Mouse (Mus musculus) T-helper 1 cell (primary cell): ENCODE results near the gene Chmp6.

Experiments used
- in situ Hi-C: fragments of 300-600 bp; cut with MboI, MseI; formaldehyde crosslinking; loops from one replicate; pipeline ENCODE4 v1.15.1; 2025; ENCODE audit warnings: high pct_unique_total_duplicates

Gene Chmp6

GRCm38 (mm10) chr11:119935457-119935856 is 22.2 kb downstream of the Chmp6 start:
- in situ Hi-C loops, result no loop called here

- in situ Hi-C loops, result no loop called here
These were observed 23.2 kb downstream of the Chmp6 start for GRCm38 (mm10) chr11:119936456-119936855.

DNA sequence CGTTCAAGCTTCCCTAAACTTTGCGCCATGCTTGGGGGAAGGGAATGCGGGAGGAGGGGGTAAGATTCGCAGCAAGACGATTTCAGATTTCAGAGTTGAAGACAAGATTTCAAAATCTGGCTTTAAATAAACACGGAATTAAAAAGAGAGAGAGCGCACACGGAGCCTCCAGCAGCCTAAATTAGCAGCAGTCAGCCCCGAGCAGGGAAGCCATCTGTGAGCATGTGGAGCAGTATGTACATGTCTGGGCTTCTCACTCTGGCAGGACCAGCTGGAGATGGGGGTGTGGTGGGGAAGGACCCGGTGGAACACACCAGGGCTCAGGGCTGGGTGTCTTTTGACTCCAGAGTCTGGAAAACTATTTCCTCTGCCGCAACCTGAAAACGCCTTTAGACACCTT is 24.0 kb downstream of the Chmp6 start:
- in situ Hi-C loops, result no loop called here

DNA sequence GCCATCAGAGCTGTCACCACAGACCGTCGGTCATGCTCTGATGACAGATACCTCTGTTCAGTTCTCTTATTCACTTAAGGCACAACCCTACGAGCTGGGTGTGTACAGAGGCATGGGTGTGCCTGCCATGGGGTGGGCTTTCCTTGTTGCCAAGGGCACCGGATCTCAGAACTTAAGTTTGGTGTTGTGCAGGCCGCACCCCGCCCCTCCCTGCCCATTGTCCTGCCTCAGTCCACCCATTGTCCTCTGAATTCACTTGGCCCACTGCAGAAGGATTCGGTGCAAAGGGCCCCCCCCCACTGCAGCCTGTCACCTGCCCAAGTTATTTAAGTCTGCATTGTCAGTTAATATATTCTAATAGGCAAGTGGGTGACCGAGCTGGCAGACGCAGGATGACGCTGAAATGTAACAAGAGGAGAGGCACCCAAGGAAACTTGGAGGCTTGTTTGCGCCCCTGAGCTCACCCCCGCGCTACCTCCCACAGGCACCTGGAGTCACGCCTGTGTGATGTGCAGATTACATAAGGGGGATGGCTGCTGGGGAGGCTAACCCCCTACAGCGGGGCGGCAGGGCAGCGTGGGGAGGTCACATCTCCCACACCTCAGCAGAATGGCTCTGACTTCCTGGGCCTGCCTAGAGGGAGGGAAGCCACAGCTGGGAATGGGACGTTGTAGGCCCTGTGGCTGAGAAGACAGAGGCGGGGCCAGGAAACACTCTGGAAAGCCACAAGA is 24.7 kb downstream of the Chmp6 start:
- in situ Hi-C loops, result no loop called here

DNA sequence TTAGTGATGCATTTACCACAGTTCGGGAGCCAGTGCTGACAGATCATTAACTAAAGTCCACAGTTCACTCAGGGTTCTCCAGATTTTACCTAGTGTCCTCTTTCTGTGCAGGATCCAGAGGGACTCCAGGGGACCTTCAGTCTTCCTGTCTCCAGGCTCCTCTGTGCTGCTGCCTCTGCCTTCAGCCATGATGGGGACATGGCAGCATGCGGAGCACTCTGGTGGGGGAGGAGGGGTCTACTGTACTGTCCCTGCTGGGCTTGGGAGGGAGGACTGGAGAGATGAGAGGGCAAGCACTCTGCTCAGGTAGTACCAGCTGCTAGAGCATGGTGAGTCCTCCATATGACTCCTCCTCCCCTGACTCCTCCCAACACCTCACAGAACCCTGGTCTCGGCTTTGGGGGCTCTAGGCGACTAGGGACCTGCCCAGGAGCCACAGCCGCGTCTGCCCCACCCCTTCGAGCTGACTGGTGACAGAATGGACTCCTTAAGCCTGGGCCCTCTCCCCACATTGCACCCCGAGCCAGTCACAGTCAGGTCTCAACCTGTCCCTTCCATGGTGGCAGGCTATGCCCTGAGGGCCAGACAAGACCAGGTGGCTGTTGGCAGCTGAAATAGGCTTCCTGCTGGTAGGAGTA is 26.0 kb downstream of the Chmp6 start:
- in situ Hi-C loops, result no loop called here

GRCm38 (mm10) chr11:119939711-119940106 is 26.5 kb downstream of the Chmp6 start:
- in situ Hi-C loops, result no loop called here

- in situ Hi-C loops, result no loop called here
These were observed 26.9 kb downstream of the Chmp6 start for GRCm38 (mm10) chr11:119940142-119940541.

DNA sequence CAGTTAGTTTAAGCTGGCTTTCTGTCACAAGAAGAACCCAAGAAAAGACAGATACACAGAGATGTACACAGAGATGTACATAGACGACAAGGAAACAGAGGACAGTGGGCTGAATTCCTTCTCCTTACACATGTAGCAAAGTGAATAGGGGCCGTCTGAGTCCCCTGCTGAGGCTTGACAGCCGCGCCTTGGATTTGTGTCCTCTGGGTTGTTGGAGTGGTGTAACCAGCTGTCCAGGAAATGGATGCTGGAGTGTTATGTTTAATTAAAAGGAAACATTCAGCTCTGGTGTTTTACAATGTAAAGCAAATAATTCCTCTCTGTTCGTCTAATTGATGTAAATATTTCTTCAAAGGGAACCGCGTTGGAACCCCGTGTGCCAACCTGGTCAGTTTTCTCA is 28.6 kb downstream of the Chmp6 start:
- in situ Hi-C loops, result no loop called here

DNA sequence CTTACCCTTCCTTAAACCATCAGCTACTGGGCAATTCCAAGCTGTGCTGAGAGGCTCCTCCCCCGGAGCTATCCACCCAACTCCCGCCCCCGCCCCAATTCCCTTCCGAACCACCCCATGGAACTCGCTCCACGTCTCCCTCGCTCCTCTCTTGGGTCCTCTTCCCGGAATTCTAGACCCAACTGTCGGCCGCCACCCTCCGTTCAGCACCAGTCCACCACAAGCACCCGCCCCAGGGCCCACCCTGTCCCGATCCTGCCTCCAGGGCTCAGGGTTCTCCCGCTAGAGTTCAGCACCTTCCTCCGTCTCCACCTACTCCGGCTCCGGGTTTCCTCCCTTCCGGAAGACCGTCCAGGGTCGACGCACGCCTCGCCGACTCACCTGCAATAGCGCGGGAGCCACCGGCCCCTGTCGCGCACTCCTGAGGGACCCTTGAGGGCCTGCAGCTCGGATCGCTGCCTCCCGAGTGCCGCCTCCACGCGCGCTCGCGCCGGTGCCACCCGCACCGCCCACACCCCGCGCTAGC is 29.0 kb downstream of the Chmp6 start:
- in situ Hi-C loops, result no loop called here

GRCm38 (mm10) chr11:119942727-119943427 is 29.6 kb downstream of the Chmp6 start, which contains the start of gene Baiap2:
Gene Baiap2, plus strand, starts transcription at chr11:119942763.
- in situ Hi-C loops, result no loop called here

- in situ Hi-C loops, result no loop called here
These were observed 30.3 kb downstream of the Chmp6 start for GRCm38 (mm10) chr11:119943428-119943988.

GRCm38 (mm10) chr11:119945343-119945742 is 32.1 kb downstream of the Chmp6 start:
- in situ Hi-C loops, result loop anchor here (5.0 kb wide), 1 partner anchor 47 kb away; no protein-coding TSS in a partner anchor

- in situ Hi-C loops, result loop anchor here (5.0 kb wide), 1 partner anchor 45 kb away; no protein-coding TSS in a partner anchor
These were observed 34.2 kb downstream of the Chmp6 start for GRCm38 (mm10) chr11:119947426-119947825.

DNA sequence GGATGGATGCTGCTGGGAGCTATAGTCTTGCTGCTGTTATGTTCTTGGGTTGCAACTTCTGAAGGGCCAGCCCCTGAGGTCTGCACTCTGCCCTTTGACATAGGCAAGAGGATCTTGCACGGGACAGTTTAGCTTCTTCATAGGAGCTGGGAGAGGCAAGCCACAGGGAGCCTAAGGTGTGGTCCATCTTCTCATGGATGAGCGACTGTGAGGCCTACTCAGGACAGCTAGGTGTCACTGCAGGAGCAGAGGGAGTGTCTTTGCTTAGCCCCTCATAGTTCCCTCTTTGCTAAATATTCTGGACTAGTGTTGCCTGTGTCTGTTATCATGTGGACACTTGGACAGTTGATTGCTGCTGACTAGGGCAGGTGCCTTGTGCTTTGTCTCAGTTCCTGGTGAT is 34.7 kb downstream of the Chmp6 start:
- in situ Hi-C loops, result loop anchor here (5.0 kb wide), 1 partner anchor 44 kb away; no protein-coding TSS in a partner anchor

GRCm38 (mm10) chr11:119948305-119948704 is 35.1 kb downstream of the Chmp6 start:
- in situ Hi-C loops, result loop anchor here (5.0 kb wide), 1 partner anchor 44 kb away; no protein-coding TSS in a partner anchor

- in situ Hi-C loops, result loop anchor here (5.0 kb wide), 1 partner anchor 43 kb away; no protein-coding TSS in a partner anchor
These were observed 35.6 kb downstream of the Chmp6 start for GRCm38 (mm10) chr11:119948803-119949202.

DNA sequence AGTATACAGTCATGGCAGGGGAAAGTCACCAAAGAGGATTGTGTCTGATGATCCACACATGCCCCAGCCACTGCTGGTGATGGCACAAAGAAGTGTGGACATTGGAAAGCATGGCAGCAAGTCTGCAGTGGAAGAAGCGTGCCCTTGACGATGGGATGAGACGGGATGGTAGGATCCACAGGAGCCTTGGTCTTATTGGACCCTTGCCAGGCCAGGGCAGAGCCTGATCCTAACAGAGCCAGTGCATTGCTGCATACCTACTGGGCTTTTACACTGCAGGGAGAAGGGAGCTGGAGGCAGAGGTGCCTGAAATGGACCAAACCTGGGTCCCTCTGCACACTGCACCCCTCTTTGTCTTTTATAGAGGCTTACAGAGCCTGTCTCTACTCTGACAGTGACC is 37.3 kb downstream of the Chmp6 start:
- in situ Hi-C loops, result no loop called here

GRCm38 (mm10) chr11:119951326-119951725 is 38.1 kb downstream of the Chmp6 start:
- in situ Hi-C loops, result no loop called here

- in situ Hi-C loops, result no loop called here
These were observed 39.4 kb downstream of the Chmp6 start for GRCm38 (mm10) chr11:119952429-119953224.

- in situ Hi-C loops, result no loop called here
These were observed 41.0 kb downstream of the Chmp6 start for GRCm38 (mm10) chr11:119954233-119954632.
